Mouse (Mus musculus) stomach, embryonic 14.5 days (tissue): ENCODE results near the gene Gm14214. TPM values are rescaled to one million over a fixed set of nuclear protein-coding genes. Genes with fewer than 3 reads are reported as not detected.

Source experiments
- ATAC-seq: fragments of 200-750 bp; cut with Nextera tagmentation; 2 replicates; pipeline ENCODE4 v1.8.0; 2017; ENCODE audit warnings: low read depth, moderate TSS enrichment; ENCODE audit not compliant: insufficient number of reproducible peaks, insufficient read depth, low FRiP score
- H3K27ac ChIP-seq: fragments of 300-500 bp; sonication (generic); 2 replicates; pipeline ENCODE4 v1.5.1; 2014; ENCODE audit warnings: mild to moderate bottlenecking, low read length, moderate library complexity, mixed read lengths
- H3K27me3 ChIP-seq: fragments of 300-500 bp; sonication (generic); 2 replicates; pipeline ENCODE4 v1.6.1; 2014; ENCODE audit warnings: low read length, control low read depth, mixed read lengths; ENCODE audit not compliant: control insufficient read depth, insufficient read depth
- H3K36me3 ChIP-seq: fragments of 300-500 bp; sonication (generic); 2 replicates; pipeline ENCODE4 v1.6.1; 2014; ENCODE audit warnings: mild to moderate bottlenecking, control low read depth, low read length, moderate library complexity, mixed read lengths; ENCODE audit not compliant: control insufficient read depth, insufficient read depth
- H3K4me1 ChIP-seq: fragments of 300-500 bp; sonication (generic); 2 replicates; pipeline ENCODE4 v1.6.1; 2014; ENCODE audit warnings: low read length, control low read depth, mixed read lengths; ENCODE audit not compliant: control insufficient read depth, insufficient read depth
- H3K4me2 ChIP-seq: fragments of 300-500 bp; sonication (generic); replicated peaks from 2 replicates; pipeline ENCODE4 v1.6.1; 2014; ENCODE audit warnings: low read depth, low read length, control low read depth
- H3K4me3 ChIP-seq: fragments of 300-500 bp; sonication (generic); 2 replicates; pipeline ENCODE4 v1.5.1; 2014; ENCODE audit warnings: low read depth, low read length, control low read depth
- H3K9ac ChIP-seq: fragments of 300-500 bp; sonication (generic); replicated peaks from 2 replicates; pipeline ENCODE4 v1.6.1; 2014; ENCODE audit warnings: low read depth, mild to moderate bottlenecking, control low read depth, low read length, moderate library complexity, mixed read lengths
- H3K9me3 ChIP-seq: fragments of 300-500 bp; sonication (generic); 2 replicates; pipeline ENCODE4 v1.6.1; 2016; ENCODE audit warnings: low read depth, low read length, control low read depth; ENCODE audit not compliant: control insufficient read depth
- WGBS: fragments of 180-500 bp; shearing (Covaris S2); extraction: QIAGEN DNeasy Blood & Tissue Kit; methylation state at CpG from one replicate; pipeline ENCODE4 v1.1.7; 2014; 5-methylcytosine and 5-hydroxymethylcytosine counted together
- polyA plus RNA-seq: library from polyadenylated mRNA; unstranded; fragments of >200 nt; fragmentation: Nextera tagmentation; extraction: Ambion mirVana; gene quantifications from 2 replicates; pipeline ENCODE4 v1.2.1, GENCODE M21; 2014

Gm14214 gene
- polyA plus RNA-seq, 1 experiment from 2014 or later: not detected

DNA sequence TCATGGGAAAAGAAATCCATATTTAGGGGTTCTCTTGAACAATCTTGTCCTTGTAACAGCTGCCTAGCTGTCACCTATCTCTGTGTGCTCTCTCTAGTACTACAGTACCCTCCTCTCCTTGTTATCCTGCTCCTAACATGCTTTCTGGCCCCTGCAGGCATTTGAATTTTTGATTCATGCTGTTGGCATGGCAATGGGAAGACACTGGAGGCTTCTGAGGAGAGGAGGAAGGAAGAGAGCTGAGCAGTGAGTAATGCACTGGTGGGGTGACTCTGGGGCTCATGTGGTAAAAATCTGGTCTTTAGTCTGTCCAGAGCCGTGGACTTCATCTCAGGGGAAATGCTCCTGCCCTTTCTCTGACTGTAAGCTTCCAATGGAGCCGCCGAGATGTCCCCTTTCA lies 15.5 kb upstream of the Gm14214 start:
- ATAC-seq: no peak

DNA sequence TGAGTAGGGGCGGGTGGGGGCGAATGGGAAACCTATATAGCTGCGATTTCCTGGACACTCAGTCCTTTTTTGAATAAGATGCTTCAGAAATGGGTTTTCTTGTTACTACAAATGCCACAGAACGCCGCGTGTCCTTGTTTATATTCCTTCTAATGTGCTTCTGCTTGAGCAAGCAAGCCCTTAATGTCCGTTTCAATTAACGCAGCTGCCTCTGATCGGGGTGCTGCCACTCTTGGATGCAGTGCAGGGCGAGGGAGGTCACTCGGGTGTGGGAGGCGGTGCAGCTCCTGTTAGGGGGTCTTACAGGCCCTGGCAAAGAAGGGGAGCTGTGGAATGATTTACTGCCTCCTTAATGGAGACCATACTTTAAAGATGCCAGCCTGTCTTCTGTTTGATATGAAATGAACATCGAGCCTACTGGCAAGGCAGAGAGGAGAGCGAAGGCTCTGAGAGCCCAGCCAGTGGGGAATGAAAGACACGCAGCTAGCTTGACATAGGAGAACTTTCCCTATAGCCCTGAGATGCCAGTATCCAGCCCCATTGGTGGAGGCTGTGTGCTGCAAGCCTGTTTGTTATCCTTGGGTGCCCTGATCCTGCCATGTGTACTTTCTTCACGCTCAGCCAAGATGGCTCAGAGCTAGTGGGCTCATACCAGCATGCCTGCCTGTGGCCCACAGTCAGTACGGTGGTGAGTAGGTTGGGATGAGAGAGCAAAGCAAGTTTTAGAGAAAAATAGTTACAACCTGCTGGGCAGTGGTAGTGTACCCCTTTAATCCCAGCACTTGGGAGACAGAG lies 13.2 kb upstream of the Gm14214 start:
- Histone ChIP-seq H3K4me3 (no peak overlapping the region), H3K36me3 (no peaks in the 10 kb centered on the region), H3K27me3 (no peaks in the 10 kb centered on the region), H3K4me1 (peaks cover 3% of the 10 kb centered on the region; the same call in 1 of the 2 replicates), H3K9ac (no peak overlapping the region), H3K27ac (no peak overlapping the region), H3K9me3 (no peaks in the 10 kb centered on the region), H3K4me2 (no peak overlapping the region)
- no peak for ATAC-seq
- WGBS: 59% methylated on average over 17 of the region's 17 CpGs

More for the DNA sequence above, 15.5 kb upstream of the Gm14214 start:
- no peak overlapping the region for H3K4me3 ChIP-seq
- H3K9ac ChIP-seq: no peak overlapping the region
- H3K4me2 ChIP-seq: no peak overlapping the region
- H3K27ac ChIP-seq: no peak overlapping the region
- H3K4me1 ChIP-seq: peaks cover 5% of the 10 kb centered on the region; the same call in 1 of the 2 replicates
- H3K36me3 ChIP-seq: no peaks in the 10 kb centered on the region
- WGBS: 50% methylated on average over 3 of the region's 3 CpGs
- no peaks in the 10 kb centered on the region for H3K27me3 ChIP-seq
- no peaks in the 10 kb centered on the region for H3K9me3 ChIP-seq

- Histone ChIP-seq H3K4me2 (no peak overlapping the region), H3K36me3 (no peaks in the 10 kb centered on the region), H3K9me3 (no peaks in the 10 kb centered on the region), H3K27ac (no peak overlapping the region), H3K4me3 (no peak overlapping the region), H3K9ac (no peak overlapping the region), H3K27me3 (no peaks in the 10 kb centered on the region), H3K4me1 (peaks cover 3% of the 10 kb centered on the region; the same call in 1 of the 2 replicates)
- WGBS: 71% methylated on average over 4 of the region's 4 CpGs
- no peak for ATAC-seq
Observed at GRCm38 (mm10) chr2:154782361-154782760, 12.5 kb upstream of the Gm14214 start.

GRCm38 (mm10) chr2:154779648-154780047 lies 9.8 kb upstream of the Gm14214 start:
- ATAC-seq: no peak
- H3K4me3 ChIP-seq: no peak overlapping the region
- no peaks in the 10 kb centered on the region for H3K27me3 ChIP-seq
- no peak overlapping the region for H3K9ac ChIP-seq
- no peak overlapping the region for H3K4me2 ChIP-seq
- no peaks in the 10 kb centered on the region for H3K36me3 ChIP-seq
- peaks cover 3% of the 10 kb centered on the region; the same call in 1 of the 2 replicates for H3K4me1 ChIP-seq
- 35% methylated on average over 3 of the region's 3 CpGs for WGBS
- no peaks in the 10 kb centered on the region for H3K9me3 ChIP-seq
- H3K27ac ChIP-seq: no peak overlapping the region

GRCm38 (mm10) chr2:154776496-154776895 lies 6.7 kb upstream of the Gm14214 start:
- Histone ChIP-seq H3K27me3 (no peaks in the 10 kb centered on the region), H3K36me3 (no peaks in the 10 kb centered on the region), H3K27ac (no peak overlapping the region), H3K4me1 (peaks cover 3% of the 10 kb centered on the region; the same call in 1 of the 2 replicates), H3K9me3 (peaks cover 3% of the 10 kb centered on the region; the same call in 1 of the 2 replicates), H3K4me2 (no peak overlapping the region), H3K9ac (no peak overlapping the region), H3K4me3 (no peak overlapping the region)
- ATAC-seq: no peak
- WGBS: 76% methylated on average over 7 of the region's 7 CpGs

- H3K27me3 ChIP-seq: no peaks in the 10 kb centered on the region
- no peak for ATAC-seq
- H3K9ac ChIP-seq: no peak overlapping the region
- no peak overlapping the region for H3K4me2 ChIP-seq
- H3K36me3 ChIP-seq: no peaks in the 10 kb centered on the region
- 70% methylated on average over 1 of the region's 1 CpGs for WGBS
- no peaks in the 10 kb centered on the region for H3K4me1 ChIP-seq
- H3K27ac ChIP-seq: no peak overlapping the region
- peaks cover 3% of the 10 kb centered on the region; the same call in 1 of the 2 replicates for H3K9me3 ChIP-seq
- H3K4me3 ChIP-seq: no peak overlapping the region
Observed at GRCm38 (mm10) chr2:154774032-154774431, 4.2 kb upstream of the Gm14214 start.

GRCm38 (mm10) chr2:154771604-154772003 lies 1.8 kb upstream of the Gm14214 start:
- WGBS: 64% methylated on average over 8 of the region's 8 CpGs
- Histone ChIP-seq H3K36me3 (no peaks in the 10 kb centered on the region), H3K27me3 (no peaks in the 10 kb centered on the region), H3K9ac (no peak overlapping the region), H3K27ac (no peak overlapping the region), H3K4me2 (no peak overlapping the region), H3K4me3 (no peak overlapping the region), H3K9me3 (peaks cover 3% of the 10 kb centered on the region; the same call in 1 of the 2 replicates), H3K4me1 (no peaks in the 10 kb centered on the region)
- no peak for ATAC-seq

- Histone ChIP-seq H3K9ac (no peak overlapping the region), H3K27ac (no peak overlapping the region), H3K4me1 (peaks cover 10% of the 10 kb centered on the region; the same call in 1 of the 2 replicates), H3K27me3 (no peaks in the 10 kb centered on the region), H3K4me2 (no peak overlapping the region), H3K36me3 (no peaks in the 10 kb centered on the region), H3K4me3 (no peak overlapping the region), H3K9me3 (no peaks in the 10 kb centered on the region)
- 88% methylated on average over 6 of the region's 6 CpGs for WGBS
- no peak for ATAC-seq
Observed at GRCm38 (mm10) chr2:154767051-154767450, 2.8 kb downstream of the Gm14214 start.
